Mouse (Mus musculus) adrenal gland, postnatal 0 days (tissue): ENCODE measurements around the gene Ly6g6d. TPM values are rescaled to one million over a fixed set of nuclear protein-coding genes. Genes with fewer than 3 reads are reported as not detected.

Source experiments
- polyA plus RNA-seq: library from polyadenylated mRNA; unstranded; fragments of >200 nt; fragmentation: Nextera tagmentation; extraction: Ambion mirVana; gene quantifications from 2 replicates; pipeline ENCODE4 v1.2.1, GENCODE M21; 2015

Ly6g6d gene
- polyA plus RNA-seq, result 1.4 and 2.1 TPM in 2 replicates

GRCm38 (mm10) chr17:35077786-35078233 is at the start of gene Ly6g6d:
TSS of gene Ly6g6d (minus strand) at chr17:35078065.

DNA sequence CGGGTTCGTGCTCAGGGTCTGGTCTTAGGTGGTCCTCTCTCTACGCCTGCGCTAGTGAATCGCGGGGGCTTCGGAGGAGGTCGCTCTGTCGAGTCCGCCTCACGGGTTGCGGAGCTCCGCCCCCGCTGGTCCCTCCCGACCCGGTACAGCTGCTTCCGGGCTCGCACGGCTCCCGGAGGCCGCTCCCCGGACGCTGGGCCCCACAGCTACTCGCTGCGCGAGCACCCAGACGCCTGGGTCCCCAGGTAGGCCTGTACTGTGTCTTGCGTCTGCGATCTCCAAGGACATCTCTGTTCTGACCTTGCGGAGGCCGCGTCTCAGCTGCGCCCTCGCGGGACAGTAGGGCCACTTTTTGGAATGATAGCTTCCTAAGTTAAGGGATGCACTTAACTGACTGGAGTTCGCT is 48.3 kb upstream of the Ly6g6d start, which contains the start of gene D17H6S53E:
D17H6S53E (plus strand) TSS at position 168 of the 406 bp plus-strand sequence.

GRCm38 (mm10) chr17:35121871-35122303 is 44.0 kb upstream of the Ly6g6d start, which contains the start of gene Csnk2b:
TSS of gene Csnk2b (minus strand) at chr17:35122053.

DNA sequence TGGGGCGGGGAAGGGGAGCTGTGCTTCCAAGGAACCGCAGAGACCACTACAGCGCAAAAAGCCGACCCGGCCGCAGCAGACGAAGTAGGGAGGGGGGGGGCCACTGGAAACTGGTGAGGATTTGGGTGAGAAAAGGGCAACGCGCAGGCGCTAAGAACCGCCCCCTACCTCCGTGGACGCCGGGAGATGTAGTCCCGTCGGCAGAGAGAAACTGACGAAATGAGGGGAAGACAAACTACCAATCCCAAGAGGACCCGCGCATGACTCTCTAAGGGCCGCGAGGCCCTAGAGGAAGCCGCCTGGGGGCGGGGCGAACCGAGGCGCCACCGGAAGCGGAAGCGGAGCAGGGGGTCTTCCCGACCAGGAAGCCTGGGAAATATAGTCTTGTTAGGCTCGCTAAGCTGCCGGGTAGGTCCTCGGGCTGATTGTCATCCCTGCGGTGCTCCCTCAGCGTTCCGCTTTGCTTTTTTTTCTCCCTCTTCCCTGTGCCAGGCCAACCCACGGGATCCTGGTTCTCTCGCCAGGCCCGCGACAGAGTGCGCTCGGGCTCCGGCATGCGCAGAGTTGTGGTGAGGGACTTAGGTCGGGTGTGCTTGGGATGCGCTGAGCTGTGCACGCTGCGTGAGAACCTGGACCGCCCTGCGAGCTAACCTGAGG is 43.4 kb upstream of the Ly6g6d start, which contains the start of gene Gpank1:
Gpank1 (plus strand) TSS at position 313 of the 657 bp plus-strand sequence.

DNA sequence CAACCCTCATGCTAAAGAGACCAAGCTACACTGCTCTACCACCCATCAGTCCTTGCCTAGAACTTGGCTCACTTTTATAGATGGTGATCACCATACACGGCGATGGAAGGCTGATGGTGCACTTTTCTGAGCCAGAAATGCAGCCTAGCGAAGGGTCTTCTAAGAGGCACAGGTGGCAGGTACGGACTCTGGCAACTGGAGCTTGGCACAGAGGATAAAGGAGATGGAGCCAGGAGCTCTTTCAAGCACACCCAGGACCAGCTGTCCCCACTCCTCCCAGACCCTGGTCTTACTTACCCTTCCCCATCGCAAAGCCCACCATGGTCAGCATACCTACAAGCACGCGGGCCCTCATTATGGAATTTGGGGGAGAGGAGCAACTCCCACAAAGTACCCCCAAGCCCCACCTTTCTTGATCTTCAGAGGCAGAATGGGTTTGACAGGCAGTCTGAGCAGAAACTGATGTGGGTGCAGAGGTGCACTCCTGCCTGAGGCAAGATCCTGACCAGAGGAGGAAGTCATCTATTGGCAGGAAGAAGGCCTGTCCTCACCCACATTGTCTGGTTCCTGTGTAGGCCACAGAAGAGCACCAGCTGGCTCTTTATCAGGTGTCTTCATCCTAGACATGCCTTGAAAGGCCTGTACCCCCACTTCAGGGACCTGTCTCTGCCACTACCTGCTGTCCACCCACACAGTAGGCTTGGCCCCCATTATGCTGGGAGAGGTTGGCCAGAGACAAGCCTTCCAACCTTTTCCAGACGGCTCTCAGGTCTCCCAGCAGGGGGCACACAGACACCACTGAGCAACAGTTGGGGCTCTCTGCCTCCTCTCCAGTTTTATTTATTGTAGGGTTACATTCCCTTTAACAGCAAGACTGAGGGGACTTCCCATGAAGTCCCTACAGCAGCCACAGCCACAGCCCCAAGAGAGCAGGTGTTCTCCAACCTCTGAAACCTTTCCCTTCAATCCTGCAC is 37.5 kb upstream of the Ly6g6d start, which contains the start of gene Ly6g5b:
Ly6g5b (minus strand) TSS at position 383 of the 974 bp plus-strand sequence.

GRCm38 (mm10) chr17:35108097-35108496 is 30.2 kb upstream of the Ly6g6d start, which contains the start of gene Ly6g5c:
TSS of gene Ly6g5c (plus strand) at chr17:35108279.

DNA sequence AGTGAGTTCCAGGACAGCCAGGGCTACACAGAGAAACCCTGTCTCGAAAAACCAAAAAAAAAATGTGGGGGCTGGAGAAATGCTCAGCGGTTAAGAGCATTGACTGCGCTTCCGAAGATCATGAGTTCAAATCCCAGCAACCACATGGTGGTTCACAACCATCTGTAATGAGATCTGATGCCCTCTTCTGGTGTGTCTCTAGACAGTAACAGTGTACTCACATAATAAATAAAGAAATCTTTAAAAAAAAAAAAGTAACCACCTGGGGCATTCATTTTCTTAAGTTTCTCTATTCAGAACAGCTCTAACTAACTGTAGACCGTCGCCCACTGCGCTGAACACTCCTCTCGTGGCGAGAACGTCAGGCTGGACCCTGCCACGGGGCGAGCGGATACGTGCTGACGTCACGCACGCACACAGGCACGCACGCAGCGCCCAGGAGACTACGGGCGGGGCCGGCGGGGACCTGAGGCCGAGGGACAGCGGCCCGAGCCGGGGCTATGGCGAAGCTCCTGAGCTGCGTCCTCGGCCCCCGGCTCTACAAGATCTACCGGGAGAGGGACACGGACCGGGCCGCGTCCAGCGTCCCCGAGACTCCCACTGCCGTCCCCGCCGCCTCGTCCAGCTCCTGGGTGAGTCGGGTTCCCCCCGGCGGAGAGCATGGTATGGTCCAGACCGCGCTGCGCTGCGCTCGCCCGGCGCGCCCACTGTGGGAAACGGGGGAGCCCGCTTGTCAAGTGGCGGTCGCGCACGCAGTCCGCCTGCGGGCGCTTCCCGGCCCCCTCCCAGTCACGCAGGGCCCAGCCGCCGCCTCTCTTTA is 11.2 kb upstream of the Ly6g6d start, which contains the start of gene Abhd16a:
Abhd16a (plus strand) TSS at position 439 of the 820 bp plus-strand sequence.

DNA sequence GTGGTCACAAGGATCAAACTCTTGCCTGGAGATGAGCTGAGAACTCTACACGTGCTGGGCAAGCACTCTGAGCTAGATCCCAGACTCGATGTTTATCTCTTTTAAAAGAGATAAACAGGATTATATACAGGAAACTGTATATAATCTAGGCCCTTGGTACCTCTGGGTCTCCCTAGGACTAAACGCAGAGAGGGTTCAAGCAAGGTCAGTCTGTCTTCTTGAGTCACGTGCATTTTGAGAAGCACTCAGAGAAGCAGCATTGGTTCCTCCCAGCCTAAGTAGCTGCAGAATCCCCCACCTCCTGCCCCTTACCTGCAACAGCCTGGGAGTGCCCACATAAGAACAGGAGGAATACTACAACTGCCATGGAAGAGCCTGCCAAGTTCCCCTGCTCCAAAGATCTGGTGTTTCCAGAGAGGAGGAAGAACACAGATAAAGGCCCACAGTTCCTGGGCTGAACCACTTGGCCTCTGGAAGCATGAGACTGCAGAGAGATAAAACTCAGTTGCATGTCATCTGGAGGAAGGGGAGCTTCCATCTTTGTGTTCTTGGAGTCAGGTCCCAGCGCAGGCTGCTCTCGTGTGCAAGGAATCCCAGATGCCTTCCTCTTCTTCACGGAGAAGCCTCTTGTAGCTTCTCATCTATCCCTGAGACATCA is 7.5 kb upstream of the Ly6g6d start, which contains the start of gene Ly6g6f:
Ly6g6f (minus strand) TSS at position 403 of the 658 bp plus-strand sequence.

DNA sequence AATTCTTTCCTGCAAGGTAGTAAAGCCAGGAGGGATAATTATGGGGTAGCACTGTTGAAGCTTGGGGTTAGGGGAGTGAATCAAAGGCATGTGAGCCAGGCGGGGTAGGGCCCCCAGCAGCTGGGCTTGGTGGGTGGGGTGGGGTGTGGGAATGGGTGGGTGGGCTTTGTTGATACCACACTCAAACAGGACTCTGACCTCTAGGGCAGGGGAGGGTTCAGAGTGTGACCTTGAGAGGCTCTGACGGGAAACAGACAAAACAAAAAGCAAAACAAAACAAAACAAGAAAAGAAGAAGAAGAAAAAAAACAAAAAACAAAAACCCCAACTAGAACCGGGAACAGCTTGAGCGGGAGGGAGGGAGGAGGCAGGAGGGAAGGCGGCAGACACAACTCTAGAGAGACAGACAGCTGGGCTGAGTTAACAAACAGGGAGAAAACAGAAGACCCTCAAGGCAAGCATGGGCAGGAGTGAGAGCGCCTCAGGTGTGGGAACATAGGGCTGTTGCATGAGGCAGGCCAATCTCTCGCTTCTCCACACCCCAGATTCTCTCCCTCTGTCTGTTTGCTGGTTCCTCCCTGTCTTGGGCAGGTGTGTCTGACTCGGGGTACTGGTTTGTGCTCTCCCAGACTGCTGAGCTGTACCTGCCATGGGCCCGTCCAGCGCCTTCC is 1.2 kb downstream of the Ly6g6d start, which contains the start of gene Ly6g6e:
Ly6g6e (plus strand) TSS at position 396 of the 670 bp plus-strand sequence.

DNA sequence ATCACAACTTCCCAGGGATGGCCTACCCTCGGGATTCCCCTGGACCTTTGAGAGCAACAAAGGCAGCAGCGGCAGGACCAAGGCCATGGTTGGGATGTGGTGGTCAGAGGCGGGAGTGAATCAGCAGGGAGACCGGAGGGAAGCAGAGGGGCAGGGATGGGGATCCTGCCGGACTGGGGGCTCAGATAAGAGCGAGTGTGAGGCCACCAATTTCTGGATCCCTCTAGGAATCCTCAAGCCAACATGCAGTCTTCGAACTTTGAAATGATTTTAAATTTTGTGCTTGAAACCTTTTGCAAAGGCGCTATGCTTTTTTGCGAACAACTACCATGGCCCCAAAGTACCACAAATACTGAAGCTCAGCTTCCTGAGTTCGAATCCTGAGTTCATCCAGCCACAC is 11.8 kb downstream of the Ly6g6d start, which contains the start of gene Mpig6b:
Mpig6b (minus strand) TSS at position 101 of the 400 bp plus-strand sequence.

DNA sequence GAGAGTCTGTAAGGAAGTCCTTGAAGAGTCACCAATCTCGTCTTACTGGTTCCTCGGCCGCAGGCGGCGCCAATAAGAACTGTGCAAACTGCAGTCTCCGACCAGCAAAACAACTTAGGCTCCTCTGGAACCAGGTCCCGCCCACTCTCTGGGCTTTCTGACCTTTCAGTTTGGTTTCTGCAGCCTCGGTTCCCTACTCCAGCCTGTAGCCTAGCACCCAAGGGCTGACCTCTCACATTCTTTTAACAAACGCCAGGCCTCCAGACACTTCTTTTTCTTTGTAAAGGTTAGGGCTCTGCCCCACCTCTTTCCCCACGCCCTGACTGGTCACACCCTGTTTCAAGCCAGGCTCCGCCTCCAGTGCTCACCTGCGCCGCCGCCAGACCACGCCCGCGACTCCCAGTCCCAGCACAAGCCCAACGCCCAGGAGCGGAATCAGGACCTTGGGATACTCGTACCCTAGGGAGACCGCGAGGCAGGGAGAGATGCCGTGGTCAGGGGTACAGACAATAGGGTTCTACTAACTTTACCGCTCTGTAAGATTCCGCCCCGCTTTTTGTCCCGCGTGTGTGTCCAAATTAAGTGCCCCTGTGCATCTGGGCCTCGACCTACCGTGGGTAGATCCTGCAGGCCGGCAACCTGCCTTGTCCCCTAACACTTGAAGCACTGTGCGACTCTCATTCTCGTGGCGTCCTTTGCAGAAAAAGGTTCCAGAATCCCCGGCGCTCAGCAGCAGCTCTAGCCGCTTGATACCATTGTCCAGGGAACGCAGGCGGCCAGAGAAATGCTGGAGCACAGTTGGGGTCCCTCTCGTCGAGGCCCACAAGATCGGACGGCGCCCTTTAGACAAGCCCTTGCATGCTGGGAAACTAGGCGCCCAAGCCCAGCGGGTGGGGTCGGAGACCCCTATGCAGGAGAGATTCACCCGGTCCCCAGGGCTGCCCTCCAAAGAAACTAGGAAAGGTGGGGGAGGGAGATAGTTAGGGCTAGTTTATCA is 12.6 kb downstream of the Ly6g6d start, which contains the start of gene Ly6g6c:
Ly6g6c (plus strand) TSS at position 438 of the 997 bp plus-strand sequence.

DNA sequence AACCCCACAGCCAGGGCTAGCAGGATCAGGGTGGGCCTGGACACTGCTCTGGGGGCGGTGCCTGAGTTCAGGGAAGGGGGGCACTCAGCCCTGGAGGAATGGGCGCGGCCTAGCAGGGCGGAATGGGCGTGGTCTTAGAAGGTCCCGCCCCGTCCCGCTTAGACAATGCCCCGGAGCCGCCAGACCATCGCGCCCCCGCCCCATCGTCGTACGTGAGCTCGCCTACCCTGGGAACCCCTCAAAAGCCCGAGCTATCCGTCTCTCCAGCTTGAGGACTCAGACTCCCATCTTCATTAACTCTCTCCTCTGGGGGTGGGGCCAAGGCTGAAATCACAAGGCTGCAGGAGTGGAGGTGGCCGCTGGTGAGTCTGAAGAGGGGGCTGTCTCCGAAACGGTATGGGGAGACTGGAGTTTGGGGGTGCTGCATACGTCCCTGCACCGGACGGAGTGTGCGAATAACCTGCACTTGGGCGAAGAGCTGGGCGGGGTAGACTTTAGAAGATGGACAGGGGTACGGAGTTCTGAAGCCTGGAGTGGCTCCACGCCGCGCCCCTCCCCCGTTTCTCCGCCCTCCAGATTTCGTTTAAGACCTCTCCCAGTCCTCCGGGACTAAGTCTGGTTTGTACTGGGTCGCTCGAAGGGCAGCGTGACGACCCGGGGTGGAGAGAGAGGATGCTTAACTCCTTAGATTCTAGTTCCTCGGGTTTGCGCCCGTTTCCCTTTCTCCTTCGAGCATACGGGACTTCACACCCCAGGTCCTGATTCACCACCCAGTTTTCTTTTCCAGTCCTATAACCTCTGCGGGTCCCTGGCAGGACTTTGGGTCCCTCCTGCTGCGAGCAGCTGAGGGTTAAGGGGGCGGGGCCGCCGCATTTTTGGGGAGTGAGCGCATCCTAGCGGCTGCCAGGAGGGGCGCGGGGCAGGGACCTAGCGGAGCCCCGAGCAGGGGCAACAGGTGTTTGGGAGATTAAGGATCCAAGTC is 18.7 kb downstream of the Ly6g6d start, which contains the start of gene Ddah2:
Ddah2 (plus strand) TSS at position 125 of the 982 bp plus-strand sequence.

GRCm38 (mm10) chr17:35049561-35050016 is 28.3 kb downstream of the Ly6g6d start, which contains the start of gene Clic1:
TSS of gene Clic1 (plus strand) at chr17:35049966.

GRCm38 (mm10) chr17:35046681-35047455 is 31.0 kb downstream of the Ly6g6d start, which contains the start of gene Msh5:
TSS of gene Msh5 (minus strand) at chr17:35046745.

GRCm38 (mm10) chr17:35027277-35028068 is 50.4 kb downstream of the Ly6g6d start, which contains the start of gene Sapcd1:
TSS of gene Sapcd1 (minus strand) at chr17:35028016.

